Mouse (Mus musculus) pancreas, adult 10 weeks (tissue): ENCODE data around the gene Catsperg2. TPM values are rescaled to one million over a fixed set of nuclear protein-coding genes. Genes with fewer than 3 reads are reported as not detected.

Experiments
- polyA plus RNA-seq: library from polyadenylated mRNA; stranded (reverse); fragments of 350-450 nt; fragmentation: Illumina TruSeq; extraction: RNeasy Lipid Tissue Mini Kit (QIAGEN cat#74804); gene quantifications from one replicate; pipeline ENCODE4 v1.2.3, GENCODE M21; 2015; ENCODE audit warnings: low read depth, low replicate concordance; ENCODE audit not compliant: insufficient read depth

Catsperg2 gene
- polyA plus RNA-seq: not detected

GRCm38 (mm10) chr7:29726860-29727259, at the start of gene Catsperg2:
Catsperg2 (minus strand) TSS chr7:29727032.

GRCm38 (mm10) chr7:29768090-29768900, 41.5 kb upstream of the Catsperg2 start, which contains the start of gene Zfp84:
Zfp84 (plus strand) TSS chr7:29768552.

Other genes starting within 250 kb of the Catsperg2 start
- 9.9 TPM for gene Sipa1l3, start 208.4 kb downstream of the Catsperg2 start, polyA plus RNA-seq
- gene Zfp84, start 41.5 kb upstream of the Catsperg2 start, polyA plus RNA-seq: 2.0 TPM
- 0.39 TPM for gene Zfp30, start 57.0 kb upstream of the Catsperg2 start, polyA plus RNA-seq
- 3.0 TPM for gene Zfp790, start 89.1 kb upstream of the Catsperg2 start, polyA plus RNA-seq
- gene Zfp940, start 126.6 kb upstream of the Catsperg2 start, polyA plus RNA-seq: not detected
- 4.2 TPM for gene Zfp420, start 132.9 kb upstream of the Catsperg2 start, polyA plus RNA-seq
- gene Zfp27, start 179.5 kb upstream of the Catsperg2 start, polyA plus RNA-seq: 0.68 TPM
- gene Zfp383, start 181.2 kb upstream of the Catsperg2 start, polyA plus RNA-seq: 1.1 TPM
- 2.8 TPM for gene Zfp74, start 227.1 kb upstream of the Catsperg2 start, polyA plus RNA-seq